Comparison of ENCODE assay signal across 8 mouse cellular contexts in the genomic region with DNA sequence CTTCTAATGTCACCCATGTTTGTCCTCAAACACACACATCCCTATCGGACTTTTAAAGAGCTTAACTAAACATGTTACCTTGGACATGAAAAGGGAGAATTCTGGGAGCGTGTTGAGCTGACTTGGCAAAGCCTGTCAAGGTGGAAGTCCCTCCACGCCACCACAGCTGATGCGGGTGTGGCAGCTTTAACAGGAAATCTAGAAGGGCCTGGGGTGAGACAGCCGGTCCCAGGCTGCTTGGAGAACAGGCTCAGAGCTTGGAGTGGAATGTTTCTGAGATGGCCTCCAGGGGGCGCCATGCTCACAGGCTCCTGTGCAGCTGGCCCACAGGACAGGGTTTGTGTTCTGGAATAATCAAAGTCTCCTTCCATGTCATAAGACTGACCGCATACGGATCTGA. TPM values are rescaled to one million over a fixed set of nuclear protein-coding genes. Genes with fewer than 3 reads are reported as not detected.
DNase-seq lines count a peak whose midpoint lies in the region; ATAC-seq lines count a peak whose summit lies in the region.

A gene (minus strand): TSS at position 169 of the 400 bp plus-strand sequence.

- no peak within 1 kb of the TSS for H3K27ac ChIP-seq in embryonic facial prominence, embryonic 12.5 days
- H3K27ac ChIP-seq in heart, embryonic 15.5 days = no peak within 1 kb of the TSS
- H3K27ac ChIP-seq in liver, embryonic 16.5 days (ENCODE audit: low read length) = no peak within 1 kb of the TSS
- 0 out of 2 replicates have a peak within 1 kb of the TSS, but pooled peaks have one; percentile 13 for H3K27ac ChIP-seq in neural tube, embryonic 15.5 days (replicated peaks)

- WGBS in embryonic facial prominence, embryonic 12.5 days = 25% methylated on average over 8 of the region's 8 CpGs
- 24% methylated on average over 8 of the region's 8 CpGs for WGBS in heart, embryonic 15.5 days
- WGBS in liver, embryonic 16.5 days (ENCODE audit: insufficient replicate concordance) = 19% methylated on average over 8 of the region's 8 CpGs
- whole genome bisulfite sequencing in neural tube, embryonic 15.5 days = 28% methylated on average over 8 of the region's 8 CpGs

- no peak within 1 kb of the TSS for H3K9ac ChIP-seq in embryonic facial prominence, embryonic 12.5 days
- no peak within 1 kb of the TSS for H3K9ac ChIP-seq in heart, embryonic 15.5 days
- no peak within 1 kb of the TSS for H3K9ac ChIP-seq in liver, embryonic 16.5 days (ENCODE audit: low read depth, low read length)
- 0 out of 2 replicates have a peak within 1 kb of the TSS, but pooled peaks have one; percentile 1 for H3K9ac ChIP-seq in neural tube, embryonic 15.5 days (replicated peaks)

- no peak within 1 kb of the TSS for H3K4me2 ChIP-seq in embryonic facial prominence, embryonic 12.5 days (replicated peaks)
- H3K4me2 ChIP-seq in heart, embryonic 15.5 days = peak within 1 kb of the TSS; percentile 17; the same call in 1 of the 2 replicates
- peak within 1 kb of the TSS; percentile 41 for H3K4me2 ChIP-seq in liver, embryonic 16.5 days (ENCODE audit: low read depth, low read length)
- peak within 1 kb of the TSS; percentile 28 for H3K4me2 ChIP-seq in neural tube, embryonic 15.5 days

- H3K27me3 ChIP-seq in embryonic facial prominence, embryonic 12.5 days = 0 out of 2 replicates have a peak, but pooled peaks cover 6% of the 10 kb centered on the region
- H3K27me3 ChIP-seq in heart, embryonic 15.5 days = peaks cover 15% of the 10 kb centered on the region
- H3K27me3 ChIP-seq in liver, embryonic 16.5 days (ENCODE audit: control insufficient read depth, insufficient read depth, low read depth, low read length) = no peaks in the 10 kb centered on the region
- H3K27me3 ChIP-seq in neural tube, embryonic 15.5 days (replicated peaks) = 0 out of 2 replicates have a peak, but pooled peaks cover 3% of the 10 kb centered on the region

- H3K9me3 ChIP-seq in embryonic facial prominence, embryonic 12.5 days = no peaks in the 10 kb centered on the region
- H3K9me3 ChIP-seq in heart, embryonic 15.5 days (replicated peaks) = no peaks in the 10 kb centered on the region
- H3K9me3 ChIP-seq in liver, embryonic 16.5 days (replicated peaks; ENCODE audit: control insufficient read depth, low read length) = no peaks in the 10 kb centered on the region
- H3K9me3 ChIP-seq in neural tube, embryonic 15.5 days (replicated peaks) = no peaks in the 10 kb centered on the region

- no peaks in the 10 kb centered on the region for H3K36me3 ChIP-seq in embryonic facial prominence, embryonic 12.5 days
- no peaks in the 10 kb centered on the region for H3K36me3 ChIP-seq in heart, embryonic 15.5 days
- no peaks in the 10 kb centered on the region for H3K36me3 ChIP-seq in liver, embryonic 16.5 days (ENCODE audit: control insufficient read depth, insufficient read depth)
- H3K36me3 ChIP-seq in neural tube, embryonic 15.5 days = no peaks in the 10 kb centered on the region

- no peak within 1 kb of the TSS for H3K4me3 ChIP-seq in embryonic facial prominence, embryonic 12.5 days
- H3K4me3 ChIP-seq in heart, embryonic 15.5 days = no peak within 1 kb of the TSS
- no peak within 1 kb of the TSS for H3K4me3 ChIP-seq in liver, embryonic 16.5 days (ENCODE audit: low read depth, low read length)
- no peak within 1 kb of the TSS for H3K4me3 ChIP-seq in neural tube, embryonic 15.5 days (replicated peaks)

- DNase-seq in adrenal gland, postnatal 36 days = peak; percentile 83 to 89
- peak; percentile 77 for DNase-seq in kidney, postnatal 14 days
- DNase-seq in testis, postnatal 10 days (ENCODE audit: low spot score) = peak; percentile 85

- no peaks in the 10 kb centered on the region for H3K4me1 ChIP-seq in embryonic facial prominence, embryonic 12.5 days
- H3K4me1 ChIP-seq in heart, embryonic 15.5 days (replicated peaks) = peaks cover 6% of the 10 kb centered on the region
- peaks cover 3% of the 10 kb centered on the region for H3K4me1 ChIP-seq in liver, embryonic 16.5 days (ENCODE audit: control insufficient read depth, low read depth, low read length)
- H3K4me1 ChIP-seq in neural tube, embryonic 15.5 days = peaks cover 15% of the 10 kb centered on the region

- ATAC-seq in CD4-positive, CD25-positive, alpha-beta regulatory T cell, adult 4 months = peak; percentile 71
- peak; percentile 54; the same call in 1 of the 2 replicates for ATAC-seq in embryonic facial prominence, embryonic 12.5 days (ENCODE audit: insufficient number of reproducible peaks, insufficient read depth, low FRiP score, low TSS enrichment)
- no peak for ATAC-seq in heart, embryonic 15.5 days (replicated peaks; ENCODE audit: insufficient number of reproducible peaks, insufficient read depth, low FRiP score, low read depth)
- ATAC-seq in liver, embryonic 16.5 days (ENCODE audit: low read depth) = no peak
- peak; percentile 69; the same call in 1 of the 2 replicates for ATAC-seq in neural tube, embryonic 15.5 days (ENCODE audit: low FRiP score)

RNA-seq across cellular contexts. Expression of the gene that starts here (rescaled TPM):
- polyA plus RNA-seq in CD4-positive, CD25-positive, alpha-beta regulatory T cell, adult 4 months (2017; shearing (Covaris generic)) = 1 to 10 TPM in 1 of 2 experiments, under 1 TPM in 1; 0.94 to 1.8 TPM
- not detected for total RNA-seq in adrenal gland, postnatal 36 days (2021)
- polyA plus RNA-seq in embryonic facial prominence, embryonic 12.5 days (2016; fragmentation: Nextera tagmentation; extraction: Ambion mirVana) = 0.17 TPM in 1 of 2 replicates, not detected in the other
- polyA plus RNA-seq in heart, embryonic 15.5 days (2015; fragmentation: Nextera tagmentation; extraction: Ambion mirVana) = 0.19 TPM in 1 of 2 replicates, not detected in the other
- 0.06 TPM in 1 of 2 replicates, not detected in the other for polyA plus RNA-seq in liver, embryonic 16.5 days (2015; fragmentation: Nextera tagmentation; extraction: Ambion mirVana)
- polyA plus RNA-seq in neural tube, embryonic 15.5 days (2015; fragmentation: Nextera tagmentation; extraction: Ambion mirVana) = 0.33 and 0.73 TPM in 2 replicates

Comparison
In these comparisons a context has a peak if more than half of its experiments do, and no peak if none do; other contexts are left out.
1. Peak in DNase-seq in adrenal gland, postnatal 36 days; RNA of the gene not detected or under 1 TPM.
2. Peak in ATAC-seq in embryonic facial prominence, embryonic 12.5 days; RNA of the gene not detected or under 1 TPM.
3. Peak in ATAC-seq, H3K27ac ChIP-seq, H3K9ac ChIP-seq and H3K4me2 ChIP-seq in neural tube, embryonic 15.5 days; RNA of the gene not detected or under 1 TPM.